17 mouse cellular contexts compared by ENCODE assay signal in the genomic region with DNA sequence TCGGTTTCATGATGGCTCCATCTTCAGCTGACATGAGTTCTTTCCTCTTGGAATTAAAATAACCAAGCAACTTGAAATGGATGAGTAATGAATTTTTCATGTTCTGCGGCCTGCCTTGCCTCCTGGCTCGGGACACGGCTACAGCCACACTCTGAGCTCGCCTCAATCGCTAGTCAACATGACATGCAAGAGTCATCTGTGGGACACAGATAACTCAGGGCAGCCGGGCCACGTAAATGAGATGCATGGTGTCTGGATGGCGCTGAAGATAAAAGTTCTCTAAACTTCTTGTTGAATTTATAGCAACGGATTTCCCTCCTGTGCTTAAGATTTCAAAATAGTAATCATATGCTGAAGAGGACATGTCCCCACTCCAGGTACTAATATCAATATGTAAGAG. TPM values are rescaled to one million over a fixed set of nuclear protein-coding genes. Genes with fewer than 3 reads are reported as not detected.
"Had no signal": no experiment of that assay in that cellular context is flagged by ENCODE, and none has a peak within 500 bp of the region (broad histone marks: within the 10 kb centered on the region; RNA-seq: fewer than 3 reads in every experiment).

No protein-coding gene starts in this region.

- H3K27ac ChIP-seq: kidney, postnatal 0 days; limb, embryonic 13.5 days; liver, embryonic 15.5 days; lung, embryonic 15.5 days; macrophage; midbrain, embryonic 15.5 days; neural tube, embryonic 12.5 days; stomach, postnatal 0 days had no signal

- H3K9me3 ChIP-seq: limb, embryonic 13.5 days; liver, embryonic 15.5 days; lung, embryonic 15.5 days; megakaryocyte, embryonic 14.5 days; midbrain, embryonic 15.5 days; neural tube, embryonic 12.5 days had no signal

- ATAC-seq: midbrain, embryonic 15.5 days had no signal

- H3K27me3 ChIP-seq: liver, embryonic 15.5 days; lung, embryonic 15.5 days; midbrain, embryonic 15.5 days; neural tube, embryonic 12.5 days had no signal

- DNase-seq: kidney, adult 9 months; left cerebral cortex, postnatal 4 days; lung, postnatal 14 days; thymus, postnatal 14 days had no signal

- H3K4me3 ChIP-seq: limb, embryonic 13.5 days; liver, embryonic 15.5 days; lung, embryonic 15.5 days; megakaryocyte, embryonic 14.5 days; midbrain, embryonic 15.5 days; neural tube, embryonic 12.5 days had no signal

- H3K4me1 ChIP-seq: liver, embryonic 15.5 days; lung, embryonic 15.5 days; megakaryocyte, embryonic 14.5 days; midbrain, embryonic 15.5 days; neural tube, embryonic 12.5 days had no signal

- H3K4me2 ChIP-seq: limb, embryonic 13.5 days; liver, embryonic 15.5 days; lung, embryonic 15.5 days; midbrain, embryonic 11.5 days; midbrain, embryonic 15.5 days; neural tube, embryonic 12.5 days had no signal

- H3K9ac ChIP-seq: limb, embryonic 13.5 days; liver, embryonic 15.5 days; lung, embryonic 15.5 days; midbrain, embryonic 15.5 days; neural tube, embryonic 12.5 days had no signal

- H3K36me3 ChIP-seq: limb, embryonic 13.5 days; liver, embryonic 15.5 days; lung, embryonic 15.5 days; midbrain, embryonic 15.5 days; neural tube, embryonic 12.5 days had no signal

RNA-seq across cellular contexts. Expression of a gene that starts 34.1 kb away (rescaled TPM):
- total RNA-seq: monocyte, adult 5-6 weeks; neutrophil, adult 5-6 weeks had no signal
- polyA plus RNA-seq: kidney, postnatal 0 days; large intestine, adult 2 months; limb, embryonic 13.5 days; liver, embryonic 15.5 days; lung, embryonic 15.5 days; macrophage; neural tube, embryonic 12.5 days; stomach, postnatal 0 days had no signal
